Mouse (Mus musculus) liver, embryonic 12.5 days (tissue): ENCODE data around the gene Vill. TPM values are rescaled to one million over a fixed set of nuclear protein-coding genes. Genes with fewer than 3 reads are reported as not detected.
A peak's percentile ranks its signal among the peaks of the same experiment; 100 is the strongest.

Source experiments
- ATAC-seq: fragments of 200-750 bp; cut with Nextera tagmentation; 2 replicates; pipeline ENCODE4 v1.8.0; 2017; ENCODE audit warnings: moderate number of reproducible peaks, mild to moderate bottlenecking, moderate library complexity
- H3K27ac ChIP-seq: fragments of 300-500 bp; sonication (generic); 2 replicates; pipeline ENCODE4 v1.5.1; 2016; ENCODE audit warnings: mild to moderate bottlenecking
- H3K27me3 ChIP-seq: fragments of 300-500 bp; sonication (generic); replicated peaks from 2 replicates; pipeline ENCODE4 v1.6.1; 2016; ENCODE audit warnings: mild to moderate bottlenecking, moderate library complexity
- H3K36me3 ChIP-seq: fragments of 300-500 bp; sonication (generic); 2 replicates; pipeline ENCODE4 v1.6.1; 2016; ENCODE audit warnings: mild to moderate bottlenecking, moderate library complexity
- H3K4me1 ChIP-seq: fragments of 300-500 bp; sonication (generic); 2 replicates; pipeline ENCODE4 v1.6.1; 2016
- H3K4me2 ChIP-seq: fragments of 300-500 bp; sonication (generic); 2 replicates; pipeline ENCODE4 v1.6.1; 2016; ENCODE audit warnings: mild to moderate bottlenecking, moderate library complexity
- H3K4me3 ChIP-seq: fragments of 300-500 bp; sonication (generic); 2 replicates; pipeline ENCODE4 v1.5.1; 2016; ENCODE audit warnings: mild to moderate bottlenecking, moderate library complexity
- H3K9ac ChIP-seq: fragments of 300-500 bp; sonication (generic); 2 replicates; pipeline ENCODE4 v1.6.1; 2016; ENCODE audit warnings: mild to moderate bottlenecking, moderate library complexity
- H3K9me3 ChIP-seq: fragments of 300-500 bp; sonication (generic); replicated peaks from 2 replicates; pipeline ENCODE4 v1.6.1; 2016; ENCODE audit warnings: mild to moderate bottlenecking, moderate library complexity
- WGBS: fragments of 180-500 bp; shearing (Covaris S2); methylation state at CpG from one replicate; pipeline ENCODE4 v1.1.7; 2016; ENCODE audit not compliant: insufficient replicate concordance; 5-methylcytosine and 5-hydroxymethylcytosine counted together
- polyA plus RNA-seq: library from polyadenylated mRNA; unstranded; fragments of >200 nt; fragmentation: Nextera tagmentation; extraction: Ambion mirVana; gene quantifications from 2 replicates; pipeline ENCODE4 v1.2.1, GENCODE M21; 2016

The Vill gene
- polyA plus RNA-seq, 1 experiment from 2014 or later = 12.7 TPM

- Histone ChIP-seq H3K4me2 (peak overlapping the region; percentile 66), H3K4me3 (peak overlapping the region; percentile 44), H3K4me1 (peaks cover 14% of the 10 kb centered on the region), H3K27me3 (peaks cover 77% of the 10 kb centered on the region), H3K27ac (no peak overlapping the region), H3K36me3 (no peaks in the 10 kb centered on the region), H3K9ac (peak overlapping the region; percentile 40; the same call in 1 of the 2 replicates), H3K9me3 (no peaks in the 10 kb centered on the region)
- WGBS = under 1% methylated on average over 24 of the region's 24 CpGs
- ATAC-seq = peak; percentile 68
Measured at GRCm38 (mm10) chr9:119088148-119088801, 35.7 kb downstream of the Vill start.

GRCm38 (mm10) chr9:119089437-119089836 is 36.9 kb downstream of the Vill start:
- H3K27me3 ChIP-seq = peaks cover 88% of the 10 kb centered on the region

GRCm38 (mm10) chr9:119090462-119090861 is 37.9 kb downstream of the Vill start:
- WGBS = 78% methylated on average over 5 of the region's 5 CpGs
- ATAC-seq = no peak
- Histone ChIP-seq H3K27me3 (peaks cover 95% of the 10 kb centered on the region), H3K4me1 (peaks cover 17% of the 10 kb centered on the region), H3K4me2 (no peak overlapping the region), H3K9ac (no peak overlapping the region), H3K4me3 (no peak overlapping the region), H3K36me3 (no peaks in the 10 kb centered on the region), H3K27ac (no peak overlapping the region), H3K9me3 (no peaks in the 10 kb centered on the region)

More at GRCm38 (mm10) chr9:119089437-119089836, 36.9 kb downstream of the Vill start:
- no peak for ATAC-seq
- Histone ChIP-seq H3K36me3 (no peaks in the 10 kb centered on the region), H3K9ac (no peak overlapping the region), H3K4me1 (peaks cover 17% of the 10 kb centered on the region), H3K9me3 (no peaks in the 10 kb centered on the region), H3K4me2 (no peak overlapping the region), H3K4me3 (no peak overlapping the region), H3K27ac (no peak overlapping the region)
- 75% methylated on average over 7 of the region's 7 CpGs for WGBS

GRCm38 (mm10) chr9:119091581-119092310 is 39.2 kb downstream of the Vill start:
- ATAC-seq = no peak

GRCm38 (mm10) chr9:119092473-119093418 is 40.2 kb downstream of the Vill start:
- Histone ChIP-seq H3K4me2 (peak overlapping the region; percentile 59), H3K27ac (no peak overlapping the region), H3K4me3 (peak overlapping the region; percentile 43), H3K36me3 (no peaks in the 10 kb centered on the region), H3K9me3 (no peaks in the 10 kb centered on the region), H3K4me1 (peaks cover 14% of the 10 kb centered on the region), H3K27me3 (peaks cover 92% of the 10 kb centered on the region), H3K9ac (no peak overlapping the region)
- ATAC-seq = no peak
- whole genome bisulfite sequencing = 5% methylated on average over 45 of the region's 45 CpGs

More at GRCm38 (mm10) chr9:119091581-119092310, 39.2 kb downstream of the Vill start:
- Histone ChIP-seq H3K4me1 (peaks cover 17% of the 10 kb centered on the region), H3K9ac (no peak overlapping the region), H3K27ac (no peak overlapping the region), H3K4me3 (no peak overlapping the region), H3K4me2 (no peak overlapping the region), H3K36me3 (no peaks in the 10 kb centered on the region), H3K27me3 (peaks cover 95% of the 10 kb centered on the region), H3K9me3 (no peaks in the 10 kb centered on the region)
- 59% methylated on average over 12 of the region's 12 CpGs for WGBS

- Histone ChIP-seq H3K4me1 (peaks cover 5% of the 10 kb centered on the region), H3K27ac (no peak within 1 kb of the TSS), H3K36me3 (no peaks in the 10 kb centered on the region), H3K4me2 (peak within 1 kb of the TSS; percentile 59), H3K27me3 (peaks cover 86% of the 10 kb centered on the region), H3K4me3 (peak within 1 kb of the TSS; percentile 43), H3K9ac (no peak within 1 kb of the TSS), H3K9me3 (no peaks in the 10 kb centered on the region)
- 0 out of 2 replicates have a peak, but pooled peaks have one; percentile 50 for ATAC-seq
- WGBS = 10% methylated on average over 45 of the region's 45 CpGs
Measured at GRCm38 (mm10) chr9:119093419-119094295, 41.1 kb downstream of the Vill start, which contains the start of gene Plcd1. Gene Plcd1 (minus strand): TSS chr9:119093502.

- no peak overlapping the region for H3K4me2 ChIP-seq
- no peak overlapping the region for H3K27ac ChIP-seq
- no peak overlapping the region for H3K9ac ChIP-seq
- ATAC-seq = no peak
- 0 out of 2 replicates have a peak, but pooled peaks cover 4% of the 10 kb centered on the region for H3K4me1 ChIP-seq
- no peaks in the 10 kb centered on the region for H3K9me3 ChIP-seq
- no peaks in the 10 kb centered on the region for H3K36me3 ChIP-seq
- no peak overlapping the region for H3K4me3 ChIP-seq
- H3K27me3 ChIP-seq = peaks cover 82% of the 10 kb centered on the region
- 67% methylated on average over 13 of the region's 13 CpGs for WGBS
Measured at GRCm38 (mm10) chr9:119094462-119095109, 42.0 kb downstream of the Vill start.

- no peak overlapping the region for H3K4me2 ChIP-seq
- peaks cover 49% of the 10 kb centered on the region for H3K27me3 ChIP-seq
- H3K9ac ChIP-seq = no peak overlapping the region
- no peaks in the 10 kb centered on the region for H3K36me3 ChIP-seq
- H3K4me3 ChIP-seq = no peak overlapping the region
- H3K27ac ChIP-seq = no peak overlapping the region
- H3K9me3 ChIP-seq = no peaks in the 10 kb centered on the region
- 17% methylated on average over 15 of the region's 15 CpGs for WGBS
- ATAC-seq = no peak
- no peaks in the 10 kb centered on the region for H3K4me1 ChIP-seq
Measured at GRCm38 (mm10) chr9:119100177-119100898, 47.8 kb downstream of the Vill start.

- Histone ChIP-seq H3K4me1 (no peaks in the 10 kb centered on the region), H3K27ac (no peak within 1 kb of the TSS), H3K27me3 (peaks cover 32% of the 10 kb centered on the region), H3K9me3 (no peaks in the 10 kb centered on the region), H3K9ac (no peak within 1 kb of the TSS), H3K36me3 (no peaks in the 10 kb centered on the region), H3K4me2 (peak within 1 kb of the TSS; percentile 80), H3K4me3 (peak within 1 kb of the TSS; percentile 61)
- WGBS = 3% methylated on average over 44 of the region's 44 CpGs
- peak; percentile 75 for ATAC-seq
Measured at GRCm38 (mm10) chr9:119101992-119102782, 49.6 kb downstream of the Vill start, which contains the start of gene Dlec1. Gene Dlec1 (plus strand): TSS chr9:119102478.
